Mouse (Mus musculus): ENCODE results near the gene Dst.
"Not testable (repeated sequence)": the region's sequence is repeated elsewhere in the genome, so short reads cannot be mapped to it uniquely, and the experiment has no call there.

Gene Dst

GRCm38 (mm10) chr1:34276756-34277155 is 368.7 kb downstream of the Dst start:
- no peak for DNase-seq (ENCODE audit: extremely low spot score, low read depth, low spot score)

- DNase-seq (ENCODE audit: extremely low spot score, low read depth, low spot score): no peak
Measured at GRCm38 (mm10) chr1:34277259-34277658, 369.2 kb downstream of the Dst start.

- DNase-seq (ENCODE audit: extremely low spot score, low read depth, low spot score): no peak
Measured at GRCm38 (mm10) chr1:34283502-34283901, 375.5 kb downstream of the Dst start.

GRCm38 (mm10) chr1:34284979-34285378 is 377.0 kb downstream of the Dst start:
- no peak for DNase-seq (ENCODE audit: extremely low spot score, low read depth, low spot score)

GRCm38 (mm10) chr1:34287731-34288130 is 379.7 kb downstream of the Dst start:
- no peak for DNase-seq (ENCODE audit: extremely low spot score, low read depth, low spot score)

- DNase-seq (ENCODE audit: extremely low spot score, low read depth, low spot score): no peak
Measured at GRCm38 (mm10) chr1:34288181-34288580, 380.2 kb downstream of the Dst start.

- no peak for DNase-seq (ENCODE audit: extremely low spot score, low read depth, low spot score)
Measured at GRCm38 (mm10) chr1:34288721-34289471, 380.9 kb downstream of the Dst start.

- DNase-seq (ENCODE audit: extremely low spot score, low read depth, low spot score): no peak
Measured at GRCm38 (mm10) chr1:34289472-34289748, 381.4 kb downstream of the Dst start.

GRCm38 (mm10) chr1:34290321-34290720 is 382.3 kb downstream of the Dst start:
- no peak for DNase-seq (ENCODE audit: extremely low spot score, low read depth, low spot score)

- DNase-seq (ENCODE audit: extremely low spot score, low read depth, low spot score): no peak
Measured at GRCm38 (mm10) chr1:34293198-34293597, 385.2 kb downstream of the Dst start.

GRCm38 (mm10) chr1:34297636-34298035 is 389.6 kb downstream of the Dst start:
- no peak for DNase-seq (ENCODE audit: extremely low spot score, low read depth, low spot score)

- no peak for DNase-seq (ENCODE audit: extremely low spot score, low read depth, low spot score)
Measured at GRCm38 (mm10) chr1:34298631-34299184, 390.7 kb downstream of the Dst start.

GRCm38 (mm10) chr1:34299507-34299906 is 391.5 kb downstream of the Dst start:
- no peak for DNase-seq (ENCODE audit: extremely low spot score, low read depth, low spot score)

- DNase-seq (ENCODE audit: extremely low spot score, low read depth, low spot score): no peak
Measured at GRCm38 (mm10) chr1:34300309-34300980, 392.4 kb downstream of the Dst start.

GRCm38 (mm10) chr1:34304227-34304626 is 396.2 kb downstream of the Dst start:
- no peak for DNase-seq (ENCODE audit: extremely low spot score, low read depth, low spot score)

GRCm38 (mm10) chr1:34306741-34307140 is 398.7 kb downstream of the Dst start:
- no peak for DNase-seq (ENCODE audit: extremely low spot score, low read depth, low spot score)

GRCm38 (mm10) chr1:34307191-34307590 is 399.2 kb downstream of the Dst start:
- no peak for DNase-seq (ENCODE audit: extremely low spot score, low read depth, low spot score)

- not testable (repeated sequence) for DNase-seq (ENCODE audit: extremely low spot score, low read depth, low spot score)
Measured at GRCm38 (mm10) chr1:34308841-34309240, 400.8 kb downstream of the Dst start.

GRCm38 (mm10) chr1:34309396-34309795 is 401.4 kb downstream of the Dst start:
- no peak for DNase-seq (ENCODE audit: extremely low spot score, low read depth, low spot score)

GRCm38 (mm10) chr1:34310532-34311250 is 402.7 kb downstream of the Dst start:
- DNase-seq (ENCODE audit: extremely low spot score, low read depth, low spot score): no peak

- no peak for DNase-seq (ENCODE audit: extremely low spot score, low read depth, low spot score)
Measured at GRCm38 (mm10) chr1:34312806-34313205, 404.8 kb downstream of the Dst start.

- DNase-seq (ENCODE audit: extremely low spot score, low read depth, low spot score): no peak
Measured at GRCm38 (mm10) chr1:34315381-34315780, 407.4 kb downstream of the Dst start.

All from hindlimb bud, embryonic 11.5 days (tissue).